Mouse (Mus musculus): ENCODE data around the gene Nexn.

GRCm38 (mm10) chr3:152260362-152260761 lies 5.8 kb downstream of the Nexn start:
- TF ChIP-seq ZNF384 (IDR thresholded peaks at IDR 0.05; ENCODE audit: low read depth, low read length) (no peak), HCFC1 (IDR thresholded peaks at IDR 0.05; ENCODE audit: borderline replicate concordance, insufficient read depth, low read length) (no peak), MAFK (IDR thresholded peaks at IDR 0.05; ENCODE audit: insufficient read depth, low read depth, low read length) (no peak), CHD2 (IDR thresholded peaks at IDR 0.05; ENCODE audit: low read depth, low read length) (no peak)

Measured in ES-E14 (cell line).